Mouse (Mus musculus) thymus, adult 2 months (tissue): ENCODE measurements at regions not wholly inside any gene's neighbourhood (a gene's known extent, or its start where the extent isn't known, plus 50 kb on each side); places are given as distances from the start of the nearest gene placed in this dataset.

ENCODE experiments used
- CTCF ChIP-seq: fragments of 200-500 bp; IDR thresholded peaks from 2 replicates; pipeline ENCODE4 v1.5.1; 2012; ENCODE audit warnings: mild to moderate bottlenecking, control low read depth, low read length, moderate library complexity, borderline replicate concordance; ENCODE audit not compliant: control insufficient read depth, poor library complexity, insufficient read depth; ENCODE audit errors: extremely low read depth
- POLR2A ChIP-seq: fragments of 200-500 bp; IDR thresholded peaks from 2 replicates; pipeline ENCODE4 v1.6.1; 2012; ENCODE audit warnings: mild to moderate bottlenecking, low read length, control low read depth, moderate library complexity; ENCODE audit not compliant: control insufficient read depth, poor library complexity, insufficient read depth; ENCODE audit errors: extremely low read depth

DNA sequence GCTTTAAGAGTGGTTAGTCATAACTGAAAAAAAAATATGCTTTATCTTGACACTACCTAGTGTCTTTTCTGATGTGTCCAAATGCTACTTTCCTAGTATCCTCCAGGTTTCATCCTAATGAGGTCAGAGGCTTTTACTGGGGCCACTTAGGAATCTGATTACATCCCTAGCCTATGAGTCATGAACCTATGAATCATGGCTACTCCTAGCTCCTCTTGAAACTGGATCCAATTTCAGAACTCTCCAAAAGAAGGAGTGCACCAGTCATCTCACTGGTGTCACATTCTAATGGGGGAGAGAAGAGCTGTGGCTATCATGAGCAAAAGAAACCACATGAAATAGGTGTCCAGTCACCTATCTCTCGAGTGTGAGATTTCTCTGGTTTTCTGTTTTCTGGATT, 432.6 kb downstream of the 4930474N05Rik start:
- TF ChIP-seq CTCF (no peak), POLR2A (no peak)
